Mouse (Mus musculus): Measurements from ENCODE around the gene Tcf12. TPM values are rescaled to one million over a fixed set of nuclear protein-coding genes. Genes with fewer than 3 reads are reported as not detected.

Tcf12 gene
- polyA plus RNA-seq, 1 experiment from 2014 or later: 47.6 TPM

GRCm38 (mm10) chr9:72076158-72076557 is 35.5 kb downstream of the Tcf12 start:
- H3K4me1 ChIP-seq: no peaks in the 10 kb centered on the region
- no peak for ATAC-seq (ENCODE audit: insufficient read depth, low FRiP score, low read depth)
- H3K4me2 ChIP-seq: no peak overlapping the region

GRCm38 (mm10) chr9:72066151-72066550 is 45.5 kb downstream of the Tcf12 start:
- H3K36me3 ChIP-seq: no peaks in the 10 kb centered on the region
- no peak for ATAC-seq (ENCODE audit: insufficient read depth, low FRiP score, low read depth)

More at GRCm38 (mm10) chr9:72076158-72076557, 35.5 kb downstream of the Tcf12 start:
- Histone ChIP-seq H3K36me3 (no peaks in the 10 kb centered on the region), H3K9me3 (no peaks in the 10 kb centered on the region), H3K27ac (no peak overlapping the region), H3K27me3 (replicated peaks) (no peaks in the 10 kb centered on the region), H3K9ac (no peak overlapping the region), H3K4me3 (replicated peaks) (no peak overlapping the region)

GRCm38 (mm10) chr9:72053144-72053543 is 58.5 kb downstream of the Tcf12 start:
- Histone ChIP-seq H3K4me3 (replicated peaks) (no peak overlapping the region), H3K27me3 (replicated peaks) (no peaks in the 10 kb centered on the region), H3K9me3 (no peaks in the 10 kb centered on the region), H3K4me2 (no peak overlapping the region), H3K36me3 (no peaks in the 10 kb centered on the region), H3K4me1 (no peaks in the 10 kb centered on the region), H3K27ac (no peak overlapping the region), H3K9ac (no peak overlapping the region)
- ATAC-seq (ENCODE audit: insufficient read depth, low FRiP score, low read depth): no peak
- 86% methylated on average over 3 of the region's 3 CpGs for WGBS

More at GRCm38 (mm10) chr9:72066151-72066550, 45.5 kb downstream of the Tcf12 start:
- no peaks in the 10 kb centered on the region for H3K4me1 ChIP-seq
- H3K27ac ChIP-seq: no peak overlapping the region
- H3K4me3 ChIP-seq (replicated peaks): no peak overlapping the region
- H3K4me2 ChIP-seq: no peak overlapping the region
- H3K9ac ChIP-seq: no peak overlapping the region
- no peaks in the 10 kb centered on the region for H3K9me3 ChIP-seq
- H3K27me3 ChIP-seq (replicated peaks): no peaks in the 10 kb centered on the region

- Histone ChIP-seq H3K27ac (no peak overlapping the region), H3K27me3 (replicated peaks) (no peaks in the 10 kb centered on the region), H3K9ac (no peak overlapping the region), H3K4me1 (no peaks in the 10 kb centered on the region), H3K9me3 (no peaks in the 10 kb centered on the region), H3K4me3 (replicated peaks) (no peak overlapping the region), H3K36me3 (no peaks in the 10 kb centered on the region), H3K4me2 (no peak overlapping the region)
- ATAC-seq (ENCODE audit: insufficient read depth, low FRiP score, low read depth): no peak
These were observed 71.5 kb downstream of the Tcf12 start for GRCm38 (mm10) chr9:72040156-72040555.

GRCm38 (mm10) chr9:72039369-72039768 is 72.3 kb downstream of the Tcf12 start:
- Histone ChIP-seq H3K9ac (no peak overlapping the region), H3K27ac (no peak overlapping the region), H3K36me3 (no peaks in the 10 kb centered on the region), H3K4me2 (no peak overlapping the region), H3K27me3 (replicated peaks) (no peaks in the 10 kb centered on the region), H3K4me3 (replicated peaks) (no peak overlapping the region), H3K4me1 (no peaks in the 10 kb centered on the region), H3K9me3 (no peaks in the 10 kb centered on the region)
- no peak for ATAC-seq (ENCODE audit: insufficient read depth, low FRiP score, low read depth)
- WGBS: 86% methylated on average over 2 of the region's 2 CpGs

GRCm38 (mm10) chr9:72037059-72037516 is 74.6 kb downstream of the Tcf12 start:
- H3K9ac ChIP-seq: no peak overlapping the region
- H3K36me3 ChIP-seq: no peaks in the 10 kb centered on the region
- H3K27ac ChIP-seq: no peak overlapping the region
- no peak for ATAC-seq (ENCODE audit: insufficient read depth, low FRiP score, low read depth)
- WGBS: 80% methylated on average over 2 of the region's 2 CpGs
- H3K4me1 ChIP-seq: no peaks in the 10 kb centered on the region
- no peak overlapping the region for H3K4me2 ChIP-seq
- H3K4me3 ChIP-seq (replicated peaks): no peak overlapping the region
- no peaks in the 10 kb centered on the region for H3K27me3 ChIP-seq (replicated peaks)
- H3K9me3 ChIP-seq: no peaks in the 10 kb centered on the region

- H3K4me2 ChIP-seq: no peak overlapping the region
- no peaks in the 10 kb centered on the region for H3K27me3 ChIP-seq (replicated peaks)
- H3K27ac ChIP-seq: no peak overlapping the region
- 76% methylated on average over 3 of the region's 3 CpGs for WGBS
- H3K36me3 ChIP-seq: no peaks in the 10 kb centered on the region
- H3K4me3 ChIP-seq (replicated peaks): no peak overlapping the region
- no peaks in the 10 kb centered on the region for H3K9me3 ChIP-seq
- no peak for ATAC-seq (ENCODE audit: insufficient read depth, low FRiP score, low read depth)
- no peak overlapping the region for H3K9ac ChIP-seq
- no peaks in the 10 kb centered on the region for H3K4me1 ChIP-seq
These were observed 75.4 kb downstream of the Tcf12 start for GRCm38 (mm10) chr9:72036257-72036656.

GRCm38 (mm10) chr9:72033271-72033670 is 78.4 kb downstream of the Tcf12 start:
- Histone ChIP-seq H3K4me2 (no peak overlapping the region), H3K27me3 (replicated peaks) (no peaks in the 10 kb centered on the region), H3K9ac (no peak overlapping the region), H3K9me3 (no peaks in the 10 kb centered on the region), H3K27ac (no peak overlapping the region), H3K4me1 (no peaks in the 10 kb centered on the region), H3K36me3 (no peaks in the 10 kb centered on the region), H3K4me3 (replicated peaks) (no peak overlapping the region)
- no peak for ATAC-seq (ENCODE audit: insufficient read depth, low FRiP score, low read depth)
- WGBS: 86% methylated on average over 2 of the region's 2 CpGs

- H3K27me3 ChIP-seq (replicated peaks): no peaks in the 10 kb centered on the region
- H3K4me1 ChIP-seq: no peaks in the 10 kb centered on the region
- no peak overlapping the region for H3K27ac ChIP-seq
- H3K9ac ChIP-seq: no peak overlapping the region
- H3K36me3 ChIP-seq: no peaks in the 10 kb centered on the region
- no peaks in the 10 kb centered on the region for H3K9me3 ChIP-seq
- H3K4me2 ChIP-seq: no peak overlapping the region
- H3K4me3 ChIP-seq (replicated peaks): no peak overlapping the region
- ATAC-seq (ENCODE audit: insufficient read depth, low FRiP score, low read depth): no peak
These were observed 81.4 kb downstream of the Tcf12 start for GRCm38 (mm10) chr9:72030274-72030673.

- H3K27ac ChIP-seq: no peak overlapping the region
- H3K36me3 ChIP-seq: no peaks in the 10 kb centered on the region
- WGBS: 67% methylated on average over 1 of the region's 1 CpGs
- no peak overlapping the region for H3K4me3 ChIP-seq (replicated peaks)
- no peak overlapping the region for H3K4me2 ChIP-seq
- no peaks in the 10 kb centered on the region for H3K27me3 ChIP-seq (replicated peaks)
- H3K4me1 ChIP-seq: no peaks in the 10 kb centered on the region
- H3K9me3 ChIP-seq: no peaks in the 10 kb centered on the region
- H3K9ac ChIP-seq: no peak overlapping the region
- no peak for ATAC-seq (ENCODE audit: insufficient read depth, low FRiP score, low read depth)
These were observed 82.1 kb downstream of the Tcf12 start for GRCm38 (mm10) chr9:72029601-72030000.

GRCm38 (mm10) chr9:72023274-72023673 is 88.4 kb downstream of the Tcf12 start:
- 66% methylated on average over 5 of the region's 5 CpGs for WGBS
- H3K4me3 ChIP-seq (replicated peaks): no peak overlapping the region
- H3K4me2 ChIP-seq: no peak overlapping the region

GRCm38 (mm10) chr9:72021512-72021911 is 90.2 kb downstream of the Tcf12 start:
- Histone ChIP-seq H3K9me3 (no peaks in the 10 kb centered on the region), H3K27me3 (replicated peaks) (no peaks in the 10 kb centered on the region), H3K4me3 (replicated peaks) (no peak overlapping the region), H3K4me1 (no peaks in the 10 kb centered on the region), H3K27ac (no peak overlapping the region), H3K36me3 (no peaks in the 10 kb centered on the region), H3K9ac (no peak overlapping the region), H3K4me2 (no peak overlapping the region)
- 40% methylated on average over 3 of the region's 3 CpGs for WGBS
- no peak for ATAC-seq (ENCODE audit: insufficient read depth, low FRiP score, low read depth)

More at GRCm38 (mm10) chr9:72023274-72023673, 88.4 kb downstream of the Tcf12 start:
- Histone ChIP-seq H3K36me3 (no peaks in the 10 kb centered on the region), H3K9me3 (no peaks in the 10 kb centered on the region), H3K27ac (no peak overlapping the region), H3K4me1 (no peaks in the 10 kb centered on the region), H3K27me3 (replicated peaks) (no peaks in the 10 kb centered on the region), H3K9ac (no peak overlapping the region)
- no peak for ATAC-seq (ENCODE audit: insufficient read depth, low FRiP score, low read depth)

GRCm38 (mm10) chr9:72016021-72016420 is 95.7 kb downstream of the Tcf12 start:
- no peak overlapping the region for H3K4me3 ChIP-seq (replicated peaks)
- no peaks in the 10 kb centered on the region for H3K36me3 ChIP-seq
- no peak overlapping the region for H3K4me2 ChIP-seq
- H3K27ac ChIP-seq: no peak overlapping the region
- WGBS: 86% methylated on average over 1 of the region's 1 CpGs
- ATAC-seq (ENCODE audit: insufficient read depth, low FRiP score, low read depth): no peak
- H3K4me1 ChIP-seq: no peaks in the 10 kb centered on the region
- H3K9me3 ChIP-seq: no peaks in the 10 kb centered on the region
- no peak overlapping the region for H3K9ac ChIP-seq
- no peaks in the 10 kb centered on the region for H3K27me3 ChIP-seq (replicated peaks)
